Mouse (Mus musculus): ENCODE results near the gene Tfdp1.

Gene Tfdp1

DNA sequence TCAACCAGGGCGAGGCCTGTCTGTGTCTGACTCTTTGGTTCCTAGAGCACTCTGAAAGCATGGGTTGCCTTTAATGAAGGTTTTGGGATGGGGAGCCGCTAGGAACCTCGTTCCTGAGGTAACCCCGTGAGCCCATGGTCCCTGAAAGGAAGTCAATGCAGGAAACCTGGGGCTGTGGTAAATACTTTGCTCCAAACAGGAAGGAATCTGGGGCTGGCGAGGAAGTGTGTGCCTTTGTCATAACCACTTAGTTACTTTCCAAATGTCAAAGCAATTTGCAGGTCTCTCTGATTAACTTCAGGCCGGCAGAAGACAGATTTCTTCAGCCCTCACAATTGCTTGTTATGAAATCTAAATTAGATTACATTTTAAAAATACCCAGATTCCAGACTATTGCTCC is 88.8 kb downstream of the Tfdp1 start:
- DNase-seq: peak; percentile 21

Measured in kidney, adult 9 months (tissue).